Mouse (Mus musculus) cerebellum, postnatal 14 days (tissue): ENCODE data around the gene Mccc1.

ENCODE experiments used
- DNase-seq, 2 experiments: peaks; one replicate each; pipeline ENCODE4 v3.0.0; 2021; ENCODE audit warnings: mixed read lengths in 2 of 2

Mccc1 gene

GRCm38 (mm10) chr3:35964928-35965327 lies 35.5 kb downstream of the Mccc1 start:
- no peak for DNase-seq

GRCm38 (mm10) chr3:35963921-35964320 lies 36.6 kb downstream of the Mccc1 start:
- no peak for DNase-seq

GRCm38 (mm10) chr3:35963401-35963800 lies 37.1 kb downstream of the Mccc1 start:
- no peak for DNase-seq

- peak in 1 of 2 experiments; percentile 8 for DNase-seq
These were observed 37.5 kb downstream of the Mccc1 start for GRCm38 (mm10) chr3:35962967-35963366.

GRCm38 (mm10) chr3:35957230-35957629 lies 43.2 kb downstream of the Mccc1 start:
- DNase-seq = no peak

GRCm38 (mm10) chr3:35954901-35955575 lies 45.4 kb downstream of the Mccc1 start:
- no peak for DNase-seq

GRCm38 (mm10) chr3:35953816-35954215 lies 46.7 kb downstream of the Mccc1 start:
- no peak for DNase-seq

GRCm38 (mm10) chr3:35953184-35953583 lies 47.3 kb downstream of the Mccc1 start:
- DNase-seq = no peak

- no peak for DNase-seq
These were observed 52.3 kb downstream of the Mccc1 start for GRCm38 (mm10) chr3:35948197-35948596.

GRCm38 (mm10) chr3:35940520-35941135 lies 59.9 kb downstream of the Mccc1 start:
- no peak for DNase-seq

- no peak for DNase-seq
These were observed 60.4 kb downstream of the Mccc1 start for GRCm38 (mm10) chr3:35940047-35940446.

- no peak for DNase-seq
These were observed 63.1 kb downstream of the Mccc1 start, which contains the start of gene Dcun1d1 for GRCm38 (mm10) chr3:35937345-35937744. Dcun1d1 (minus strand) TSS chr3:35937445.

- peak in 1 of 2 experiments; percentile 25 for DNase-seq
These were observed 67.1 kb downstream of the Mccc1 start for GRCm38 (mm10) chr3:35933405-35933777.

- peak; percentile 84 to 88 for DNase-seq
These were observed 67.6 kb downstream of the Mccc1 start for GRCm38 (mm10) chr3:35932735-35933404.

- peak in 1 of 2 experiments; percentile 66 for DNase-seq
These were observed 68.4 kb downstream of the Mccc1 start for GRCm38 (mm10) chr3:35931896-35932727.

GRCm38 (mm10) chr3:35931359-35931758 lies 69.1 kb downstream of the Mccc1 start:
- peak in 1 of 2 experiments; percentile 15 for DNase-seq

- no peak for DNase-seq
These were observed 70.6 kb downstream of the Mccc1 start for GRCm38 (mm10) chr3:35929831-35930230.

- no peak for DNase-seq
These were observed 71.1 kb downstream of the Mccc1 start for GRCm38 (mm10) chr3:35929406-35929805.

- DNase-seq = no peak
These were observed 74.6 kb downstream of the Mccc1 start for GRCm38 (mm10) chr3:35925852-35926251.

- no peak for DNase-seq
These were observed 76.5 kb downstream of the Mccc1 start for GRCm38 (mm10) chr3:35924007-35924406.

- peak; percentile 13 to 17 for DNase-seq
These were observed 77.0 kb downstream of the Mccc1 start for GRCm38 (mm10) chr3:35923495-35923894.

- no peak for DNase-seq
These were observed 78.0 kb downstream of the Mccc1 start for GRCm38 (mm10) chr3:35922522-35922921.

GRCm38 (mm10) chr3:35918229-35918628 lies 82.2 kb downstream of the Mccc1 start:
- no peak for DNase-seq
